Mouse (Mus musculus) induced T-regulatory cell, adult 2 months (primary cell): ENCODE data around the gene Scmh1.

ENCODE experiments used
- DNase-seq: peaks from one replicate; pipeline ENCODE4 v3.0.0-alpha.2; 2012; ENCODE audit warnings: low read depth

Scmh1 gene

GRCm38 (mm10) chr4:120405806-120406638 is 941 bp downstream of the Scmh1 start:
- DNase-seq, result peak; percentile 9

- no peak for DNase-seq
Measured at GRCm38 (mm10) chr4:120406639-120407273, 1.7 kb downstream of the Scmh1 start.

GRCm38 (mm10) chr4:120418053-120418452 is 13.0 kb downstream of the Scmh1 start:
- DNase-seq, result no peak

- no peak for DNase-seq
Measured at GRCm38 (mm10) chr4:120420193-120420592, 15.1 kb downstream of the Scmh1 start.

DNA sequence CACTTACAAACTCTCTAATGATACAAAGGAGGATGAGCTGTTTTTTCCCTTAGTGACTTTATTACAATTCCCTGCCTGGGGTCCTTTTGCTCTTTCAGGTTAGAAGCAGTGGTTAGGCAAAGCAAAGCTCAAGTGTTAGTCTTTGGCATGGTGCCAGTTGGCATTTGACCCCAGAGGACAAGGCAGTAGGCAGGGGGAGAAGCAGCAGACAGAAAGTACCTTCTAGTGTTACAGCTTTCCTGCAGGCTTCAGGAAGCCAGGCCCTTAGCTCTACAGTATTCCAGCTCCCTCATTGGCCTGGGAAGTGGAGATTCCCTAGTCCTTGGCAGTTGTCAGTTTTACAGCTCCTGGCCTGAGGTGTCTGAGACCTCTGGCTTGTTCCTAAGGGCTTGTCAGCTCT is 15.6 kb downstream of the Scmh1 start:
- DNase-seq, result no peak

- DNase-seq, result no peak
Measured at GRCm38 (mm10) chr4:120430601-120431000, 25.5 kb downstream of the Scmh1 start.

DNA sequence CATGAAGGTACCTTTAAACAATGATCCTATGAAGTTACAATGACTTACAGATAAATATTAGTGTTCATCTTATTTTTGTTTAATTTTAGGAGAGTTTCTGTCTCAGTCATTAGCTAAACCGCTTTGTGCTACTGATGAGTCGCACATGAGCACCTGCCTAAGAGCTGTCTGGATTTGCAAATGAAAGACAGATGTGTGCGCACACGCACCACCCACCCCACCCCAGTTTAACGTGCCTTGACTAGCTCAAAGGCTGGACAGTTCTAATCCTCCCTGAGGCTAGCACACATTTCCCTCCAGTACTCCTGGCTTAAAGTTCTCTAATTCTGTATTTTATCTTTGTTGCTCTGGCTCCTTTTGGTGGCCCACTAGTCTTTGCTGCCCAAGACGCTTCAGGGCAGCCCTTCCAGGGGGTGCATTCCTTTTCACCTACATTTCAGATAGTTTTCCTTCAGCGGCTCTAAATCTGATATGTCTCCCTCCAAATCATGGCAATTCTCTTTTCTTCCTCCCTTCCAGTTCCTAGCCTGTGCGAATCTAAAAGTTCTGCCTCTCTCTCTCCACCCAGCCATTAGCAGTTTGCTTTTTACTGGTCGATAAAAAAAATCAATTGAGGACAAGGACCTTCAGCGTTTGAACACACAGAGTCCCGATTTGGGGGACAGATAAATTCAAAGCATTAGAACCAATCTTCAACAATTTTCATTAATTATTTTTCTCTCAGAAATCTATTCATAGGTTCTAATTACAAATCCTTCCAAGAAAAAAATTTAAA is 27.7 kb downstream of the Scmh1 start:
- no peak for DNase-seq

DNA sequence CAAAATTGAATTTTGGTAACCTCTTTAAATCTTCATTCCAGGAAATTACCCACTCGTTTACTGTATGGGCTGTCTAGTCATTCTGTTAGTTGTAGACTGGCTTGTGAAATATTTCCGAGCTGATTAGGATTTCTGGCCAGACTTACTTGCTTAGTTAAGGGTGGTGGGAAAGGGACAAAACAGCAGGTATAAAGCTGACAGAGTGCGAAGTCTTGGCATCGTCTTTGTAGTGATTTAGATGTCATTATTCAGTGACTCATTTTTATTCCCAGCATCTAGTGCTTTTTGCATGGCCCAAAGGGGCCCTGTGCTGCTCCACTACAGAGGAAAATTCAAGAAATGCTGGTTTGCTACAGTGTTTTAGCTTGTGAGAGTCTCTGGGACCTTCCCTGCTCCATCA is 56.7 kb downstream of the Scmh1 start:
- DNase-seq, result no peak

DNA sequence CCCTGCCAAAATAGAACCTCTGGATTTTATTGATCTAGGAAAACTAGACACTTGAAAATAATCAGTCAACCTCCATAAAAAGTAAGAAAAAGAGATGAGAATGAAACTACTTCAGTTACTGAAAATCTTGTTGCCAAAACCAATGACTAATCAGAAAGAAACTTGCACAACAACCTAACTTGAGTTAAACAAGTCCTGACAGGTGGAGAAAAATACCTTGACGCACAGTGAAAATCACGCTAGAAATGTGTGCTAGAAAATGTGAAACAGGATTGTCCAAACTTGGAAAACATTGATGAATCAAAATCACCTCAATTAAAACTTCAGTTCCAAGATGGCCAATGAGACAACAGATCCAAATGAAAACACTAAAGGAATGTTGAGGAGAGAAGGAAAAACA is 67.9 kb downstream of the Scmh1 start:
- DNase-seq, result no peak

DNA sequence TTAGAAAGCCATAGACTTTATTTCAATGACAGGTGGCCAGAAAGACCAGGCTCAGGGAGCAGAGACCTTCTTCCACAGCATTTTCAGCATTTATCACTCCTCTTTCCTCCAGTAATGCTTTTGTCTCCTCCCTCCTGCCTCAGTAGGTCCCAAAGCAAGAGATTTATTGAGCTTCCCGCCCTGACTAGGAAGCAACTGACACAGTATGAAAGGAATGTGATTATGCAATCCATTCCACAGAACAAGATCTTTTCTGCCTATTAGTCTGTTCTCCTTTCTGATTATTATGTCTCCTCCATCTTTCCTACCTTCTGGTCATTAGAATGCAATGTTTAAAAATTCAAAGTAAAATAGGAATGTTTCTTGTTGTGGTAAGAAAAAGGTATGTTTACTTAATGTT is 82.6 kb downstream of the Scmh1 start:
- DNase-seq, result no peak

DNA sequence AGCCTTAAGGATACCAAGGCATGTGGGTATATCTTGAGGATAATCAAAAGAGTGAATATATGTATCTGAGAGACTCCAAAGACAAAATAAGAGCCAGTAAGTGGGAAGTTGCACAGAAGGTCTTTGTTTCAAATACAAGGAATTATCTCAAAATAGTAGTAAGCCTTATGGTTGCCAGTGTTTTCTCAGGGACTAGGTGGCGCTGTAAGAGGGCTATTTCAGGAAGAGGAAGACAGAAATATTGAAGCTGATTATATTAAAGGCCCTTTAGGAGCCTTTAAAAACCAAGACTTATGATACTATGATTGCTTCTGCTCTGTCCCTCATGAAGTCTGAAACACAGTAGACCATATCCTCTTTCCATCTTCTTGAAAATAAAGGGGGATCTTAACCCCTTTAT is 101.9 kb downstream of the Scmh1 start:
- no peak for DNase-seq

GRCm38 (mm10) chr4:120511203-120511602 is 106.1 kb downstream of the Scmh1 start:
- DNase-seq, result no peak

DNA sequence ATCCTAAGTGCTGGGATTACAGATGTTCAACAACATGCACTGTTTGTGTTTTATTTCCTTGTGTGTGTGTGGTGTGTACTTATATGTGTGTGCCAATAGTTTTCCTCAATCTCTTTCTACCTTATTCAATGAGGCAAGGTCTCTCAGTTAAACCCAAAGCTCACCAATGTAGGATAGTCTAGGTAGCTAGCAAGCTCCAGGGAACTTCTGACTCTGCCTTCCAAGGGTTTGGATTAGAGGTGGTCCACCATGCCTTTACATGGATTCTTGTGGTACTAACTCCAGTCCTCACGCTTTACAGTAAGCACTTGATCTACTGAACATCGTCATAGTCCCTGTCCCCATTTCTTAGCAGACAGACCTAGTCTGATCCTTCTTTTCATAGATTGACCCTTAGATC is 109.3 kb downstream of the Scmh1 start:
- no peak for DNase-seq

- no peak for DNase-seq
Measured at GRCm38 (mm10) chr4:120516491-120516890, 111.4 kb downstream of the Scmh1 start.

DNA sequence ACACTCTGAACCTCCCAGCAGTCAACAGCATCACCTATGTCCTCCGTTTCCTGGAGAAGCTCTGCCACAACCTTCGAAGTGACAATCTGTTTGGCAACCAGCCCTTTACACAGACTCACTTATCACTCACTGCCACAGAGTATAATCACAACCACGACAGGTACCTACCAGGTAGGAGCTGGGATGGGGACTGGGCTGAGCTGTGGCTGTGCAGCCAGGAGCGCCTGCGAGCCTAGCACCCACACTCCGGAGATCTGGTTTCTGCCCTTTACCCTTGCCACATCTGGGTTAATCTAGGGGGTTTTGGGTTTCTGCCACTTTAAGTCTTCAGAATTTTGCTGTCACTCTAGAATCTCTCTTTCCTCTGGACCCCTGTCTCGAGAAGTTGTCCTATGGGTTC is 111.8 kb downstream of the Scmh1 start:
- no peak for DNase-seq

DNA sequence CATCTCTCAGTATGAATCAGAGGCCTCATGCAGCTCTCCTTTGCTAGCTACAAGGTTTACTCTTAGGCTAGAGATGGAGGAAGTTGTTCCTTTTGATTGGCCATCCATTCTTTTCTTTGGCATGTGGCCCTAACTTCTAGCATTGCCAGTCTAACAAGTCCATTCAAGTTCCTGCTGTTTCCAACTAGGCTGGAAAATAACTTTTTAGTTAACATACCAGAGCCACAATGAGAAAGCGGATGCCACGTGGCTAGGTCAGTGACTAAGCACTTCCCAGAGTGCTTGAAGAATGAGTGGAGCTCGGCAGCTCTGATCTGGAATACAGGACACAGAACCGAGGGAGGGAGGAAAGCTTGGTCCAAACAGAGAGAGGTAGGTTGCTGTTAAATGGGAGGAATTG is 112.3 kb downstream of the Scmh1 start:
- no peak for DNase-seq

DNA sequence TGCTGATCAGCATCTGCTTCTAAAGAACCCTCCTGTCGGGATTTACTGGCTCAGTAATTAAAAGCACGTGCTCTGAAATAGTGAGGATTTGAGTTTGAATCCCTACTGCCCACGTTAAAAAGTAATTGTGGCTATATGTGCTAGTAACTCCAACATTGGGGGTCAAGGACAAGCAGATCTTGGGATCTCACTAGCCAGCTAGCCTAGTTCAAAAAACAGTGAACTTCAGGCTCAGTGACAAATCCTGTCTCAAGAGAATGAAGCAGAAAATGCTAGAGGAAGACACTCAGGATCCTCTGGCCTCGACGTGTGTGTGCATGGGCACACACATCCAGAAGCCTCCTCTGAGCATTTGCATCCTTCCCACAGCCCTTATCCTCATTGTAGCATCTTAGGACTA is 116.7 kb downstream of the Scmh1 start:
- DNase-seq, result no peak

DNA sequence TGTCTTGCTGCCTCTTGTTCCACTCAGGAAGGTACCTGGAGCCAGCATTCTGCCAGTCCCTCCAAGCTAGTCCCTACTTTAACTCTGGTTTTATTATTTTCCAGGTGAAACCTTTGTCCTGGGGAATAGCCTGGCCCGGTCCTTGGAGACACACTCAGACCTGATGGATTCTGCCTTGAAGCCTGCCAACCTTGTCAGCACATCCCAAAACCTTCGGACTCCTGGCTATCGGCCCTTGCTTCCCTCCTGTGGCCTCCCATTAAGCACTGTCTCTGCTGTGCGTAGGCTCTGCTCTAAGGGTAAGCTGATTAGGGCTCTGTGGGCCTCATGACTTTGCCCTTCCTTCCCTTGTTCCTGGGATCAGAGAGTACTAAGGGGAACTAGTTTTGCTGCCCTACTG is 117.3 kb downstream of the Scmh1 start:
- no peak for DNase-seq

- no peak for DNase-seq
Measured at GRCm38 (mm10) chr4:120523092-120523491, 118.0 kb downstream of the Scmh1 start.

DNA sequence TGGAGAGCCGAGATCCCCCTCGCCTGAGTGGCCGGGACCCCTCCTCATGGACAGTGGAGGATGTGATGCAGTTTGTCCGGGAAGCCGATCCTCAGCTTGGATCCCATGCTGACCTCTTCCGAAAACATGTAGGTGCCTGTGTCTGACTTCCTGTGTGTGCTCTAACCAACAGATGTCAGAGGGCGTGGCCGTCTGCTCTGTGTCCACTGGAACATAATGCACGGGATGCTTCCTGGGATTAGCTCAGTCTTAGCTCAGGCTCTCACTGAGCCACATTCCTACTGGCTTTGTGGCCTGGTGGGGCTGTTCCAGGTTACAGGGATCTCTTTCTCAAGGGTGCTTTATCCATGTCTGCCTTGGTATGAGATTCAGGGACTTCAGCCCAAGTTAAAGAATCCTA is 123.1 kb downstream of the Scmh1 start:
- no peak for DNase-seq

- DNase-seq, result no peak
Measured at GRCm38 (mm10) chr4:120531986-120532385, 126.9 kb downstream of the Scmh1 start, which contains the start of gene Slfnl1. Gene Slfnl1, plus strand, starts transcription at chr4:120532231.

- no peak for DNase-seq
Measured at GRCm38 (mm10) chr4:120538664-120539063, 133.6 kb downstream of the Scmh1 start.

DNA sequence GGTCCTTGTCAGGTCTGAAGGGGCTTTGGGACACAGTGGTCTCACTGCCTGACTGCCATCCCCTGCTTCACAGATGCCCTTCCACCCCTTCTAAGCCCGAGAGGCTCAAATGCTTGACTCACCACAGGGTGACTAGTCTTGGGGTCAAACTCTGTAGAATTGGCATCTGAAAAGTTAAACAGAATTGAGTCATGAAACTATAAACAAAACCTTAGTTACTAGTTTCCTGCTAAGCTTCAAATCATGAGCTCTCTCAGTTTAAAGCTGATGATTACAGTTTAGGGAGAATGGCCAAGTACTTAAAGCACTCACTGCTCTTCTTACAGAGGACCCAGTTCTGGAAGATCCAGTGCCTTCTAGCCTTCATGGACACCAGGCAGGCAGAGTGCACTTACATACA is 139.8 kb downstream of the Scmh1 start:
- no peak for DNase-seq
